Mouse (Mus musculus) A20 (cell line): Measurements from ENCODE around the gene Patz1.

ENCODE experiments used
- DNase-seq: peaks from one replicate; pipeline ENCODE4 v3.0.0-alpha.2; 2011; ENCODE audit warnings: low read depth, low spot score

The Patz1 gene

DNA sequence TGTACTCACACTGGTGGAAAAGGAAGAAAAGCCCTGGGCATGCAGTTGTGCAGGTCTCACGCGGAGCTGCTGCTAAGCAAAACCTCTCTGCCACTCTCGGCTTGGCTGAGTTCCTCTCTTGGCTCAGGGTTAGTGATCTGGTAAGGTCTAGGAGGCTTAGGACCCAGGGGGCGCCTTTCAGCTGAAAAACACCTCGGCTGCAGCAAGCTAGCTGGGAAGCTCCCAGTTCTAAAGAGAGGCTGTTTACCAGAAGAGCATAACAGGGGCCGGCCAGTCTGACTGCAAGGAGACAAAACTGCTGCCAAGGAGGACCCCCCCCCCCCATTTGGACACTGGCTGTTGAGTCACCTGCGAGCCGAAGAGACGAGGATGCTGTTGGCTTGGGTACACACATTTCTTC, 41.9 kb downstream of the Patz1 start:
- DNase-seq: peak; percentile 90

DNA sequence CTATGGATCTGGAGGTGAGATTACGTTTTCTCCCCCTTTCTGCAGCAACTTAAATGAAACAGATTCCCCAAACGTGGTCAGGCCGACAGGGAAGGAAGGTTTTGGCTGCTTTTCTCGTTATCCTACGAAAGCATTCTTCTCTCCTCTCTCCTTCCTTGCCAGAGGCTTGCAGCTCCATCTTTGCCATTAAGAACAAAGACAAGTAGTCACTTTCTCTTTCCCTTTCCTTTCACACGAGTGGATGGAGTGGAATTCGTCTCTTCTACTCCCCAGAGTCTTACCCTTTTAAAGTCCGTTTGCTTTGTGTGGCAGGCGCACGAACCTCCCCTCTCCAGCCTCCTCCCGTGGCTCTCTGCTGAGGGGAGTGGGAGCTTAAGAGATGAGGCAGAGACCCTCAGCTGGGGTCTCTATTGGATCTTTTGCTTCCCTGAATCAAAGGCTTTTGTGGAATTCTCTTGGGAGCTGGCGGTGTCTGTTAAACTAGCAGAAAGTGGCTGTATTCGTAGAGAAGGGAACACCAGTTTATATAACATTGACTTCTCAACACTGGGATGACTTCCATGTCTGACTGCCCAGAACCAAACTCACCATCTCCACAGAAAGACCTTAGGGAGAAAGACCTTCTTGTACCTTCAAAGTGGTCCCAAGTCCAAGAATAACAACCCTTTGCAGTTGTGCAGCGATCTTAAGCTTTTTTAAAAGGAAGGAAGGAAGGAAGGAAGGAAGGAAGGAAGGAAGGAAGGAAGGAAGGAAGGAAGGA, 42.5 kb downstream of the Patz1 start:
- DNase-seq: peak; percentile 45

DNA sequence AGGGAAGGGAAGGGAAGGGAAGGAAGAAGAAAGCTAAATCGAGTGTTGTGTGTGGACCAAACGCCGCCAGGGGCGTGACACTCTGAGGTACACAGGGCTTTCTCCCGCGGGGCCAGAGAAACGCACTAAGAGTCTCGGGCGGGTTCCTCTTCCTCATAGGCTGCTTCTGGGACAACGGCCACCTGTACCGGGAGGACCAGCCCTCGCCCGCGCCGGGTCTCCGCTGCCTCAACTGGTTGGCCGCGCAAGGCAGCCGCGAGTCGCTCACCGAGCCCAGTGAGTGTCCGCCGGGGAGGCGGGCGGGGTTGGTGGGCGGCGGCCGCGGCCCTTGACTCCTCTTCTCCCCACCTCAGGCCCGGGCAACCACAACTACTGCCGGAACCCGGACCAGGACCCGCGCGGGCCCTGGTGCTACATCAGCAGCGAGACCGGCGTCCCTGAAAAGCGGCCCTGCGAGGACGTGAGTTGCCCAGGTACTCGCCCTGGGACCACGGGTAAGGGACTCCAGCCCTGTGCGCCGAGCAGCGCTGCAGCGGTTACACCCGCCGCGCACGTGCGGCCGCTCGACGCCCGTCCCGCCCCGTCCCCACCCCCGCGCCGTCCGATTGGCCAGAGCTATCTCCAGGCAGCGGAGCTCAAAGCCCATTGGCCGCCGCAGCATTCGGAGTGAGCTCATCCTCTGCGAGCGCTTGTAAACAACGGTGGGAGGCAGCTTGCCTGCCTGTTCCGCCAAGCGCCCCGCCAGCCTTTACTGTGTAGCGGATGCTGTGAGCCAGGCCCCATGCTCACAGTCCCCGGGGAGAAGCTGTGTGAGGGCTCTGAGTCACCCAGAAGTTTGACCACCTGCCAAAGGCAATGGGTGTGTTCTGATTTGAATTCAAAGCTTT, 43.3 kb downstream of the Patz1 start:
- peak; percentile 99 for DNase-seq

DNA sequence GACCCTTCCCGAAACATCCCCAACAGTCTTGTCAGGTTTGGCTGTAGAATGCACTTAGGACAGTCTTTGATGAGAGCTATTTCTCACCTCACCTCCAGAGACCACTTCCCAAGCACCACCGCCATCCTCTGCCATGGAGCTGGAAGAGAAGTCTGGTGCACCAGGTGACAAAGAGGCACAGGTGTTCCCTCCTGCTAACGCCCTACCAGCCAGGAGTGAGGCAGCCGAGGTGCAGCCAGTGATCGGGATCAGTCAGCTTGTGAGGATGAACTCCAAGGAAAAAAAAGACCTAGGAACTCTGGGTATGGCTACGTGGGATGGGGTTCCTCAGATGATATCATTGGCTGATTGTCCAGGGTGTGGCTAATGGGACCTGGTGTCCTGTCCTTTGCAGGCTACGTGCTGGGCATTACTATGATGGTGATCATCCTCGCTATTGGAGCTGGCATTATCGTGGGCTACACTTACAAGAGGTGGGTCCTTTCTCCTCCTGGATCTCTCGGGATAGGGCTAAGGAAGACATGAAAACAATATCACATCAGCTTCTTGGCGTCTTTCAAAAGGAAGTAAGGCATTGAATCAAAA, 44.5 kb downstream of the Patz1 start:
- no peak for DNase-seq

DNA sequence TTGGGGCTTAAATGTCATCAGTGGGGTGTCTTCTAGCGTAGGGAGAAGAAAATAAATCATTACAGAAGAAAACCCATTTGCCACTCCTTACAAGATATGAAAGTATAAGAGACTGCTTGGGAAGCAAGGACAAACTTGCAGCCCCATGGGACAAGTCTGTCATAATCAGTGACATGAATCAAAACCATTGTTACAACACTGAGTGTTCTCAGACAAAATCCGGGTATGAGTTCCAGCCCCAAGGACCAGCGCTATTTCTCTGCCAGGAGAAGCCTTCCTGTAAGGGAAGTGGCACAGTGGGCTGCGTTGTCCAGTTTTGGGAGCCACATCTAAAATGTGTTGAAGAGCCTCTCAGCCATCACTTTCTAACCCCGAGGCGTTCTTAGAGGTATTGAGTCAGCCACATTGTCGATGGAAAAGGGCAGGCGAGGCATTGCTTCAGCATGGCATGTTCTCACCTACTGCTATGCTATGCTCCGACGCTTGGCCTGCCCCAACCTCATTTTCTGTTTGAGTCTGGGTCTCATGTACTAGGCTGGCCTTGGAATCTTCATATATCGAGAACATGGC, 45.6 kb downstream of the Patz1 start:
- no peak for DNase-seq

DNA sequence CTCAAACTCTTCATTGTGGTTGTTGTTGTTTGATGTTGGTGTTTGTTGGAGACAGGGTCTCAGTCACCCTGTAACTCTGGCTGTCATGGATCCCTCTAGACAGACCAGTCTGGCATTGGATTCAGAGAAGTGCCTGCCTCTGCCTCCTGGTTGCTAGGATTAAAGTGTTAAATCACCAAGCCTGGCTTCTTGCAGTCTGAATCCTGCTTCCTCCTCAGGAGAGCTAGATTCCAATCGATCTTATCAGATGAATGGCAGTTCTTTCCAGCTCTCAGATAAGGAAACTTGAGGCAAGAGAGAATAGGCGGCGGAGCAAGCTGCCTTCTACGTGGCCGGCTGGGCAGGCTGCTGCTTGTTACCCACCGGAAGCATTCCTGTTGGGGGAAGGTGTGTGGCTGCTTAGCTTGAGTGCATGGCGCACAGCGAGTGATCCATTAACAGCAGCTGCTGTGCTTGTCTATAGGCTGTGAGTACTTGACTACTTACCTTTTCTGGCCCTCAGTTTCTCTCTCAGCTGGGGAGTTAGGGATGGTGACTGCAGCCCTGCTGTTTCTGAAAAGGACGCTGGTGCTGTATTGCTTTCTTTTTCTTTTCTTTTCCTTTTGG, 46.1 kb downstream of the Patz1 start:
- DNase-seq: no peak

DNA sequence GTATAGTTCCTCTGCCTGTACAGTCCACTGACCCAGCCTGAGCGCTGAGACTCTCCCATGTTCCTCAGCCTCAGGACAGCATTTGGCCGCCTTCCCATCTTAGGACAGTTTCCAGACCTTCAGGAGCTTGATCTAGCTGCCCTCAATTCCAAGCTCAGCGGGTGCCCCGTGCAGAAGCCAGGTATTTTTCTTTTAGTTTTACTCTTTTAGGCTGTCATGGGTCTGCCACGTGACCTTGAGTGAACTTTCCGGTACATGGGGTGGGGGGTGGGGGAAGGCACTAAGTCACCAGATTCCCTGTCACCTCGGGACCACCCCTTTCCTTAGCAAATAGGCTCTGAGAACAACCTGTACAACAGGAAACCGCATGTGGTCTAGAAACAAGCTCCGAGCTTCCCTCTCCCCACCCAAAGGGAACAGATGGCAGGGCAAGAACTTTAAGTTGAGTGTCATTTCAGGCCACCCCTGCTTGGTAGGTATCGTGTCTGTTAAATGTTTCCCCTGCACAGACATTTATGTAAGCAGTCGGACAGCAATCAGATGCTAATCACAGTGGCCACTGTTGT, 47.1 kb downstream of the Patz1 start:
- no peak for DNase-seq

DNA sequence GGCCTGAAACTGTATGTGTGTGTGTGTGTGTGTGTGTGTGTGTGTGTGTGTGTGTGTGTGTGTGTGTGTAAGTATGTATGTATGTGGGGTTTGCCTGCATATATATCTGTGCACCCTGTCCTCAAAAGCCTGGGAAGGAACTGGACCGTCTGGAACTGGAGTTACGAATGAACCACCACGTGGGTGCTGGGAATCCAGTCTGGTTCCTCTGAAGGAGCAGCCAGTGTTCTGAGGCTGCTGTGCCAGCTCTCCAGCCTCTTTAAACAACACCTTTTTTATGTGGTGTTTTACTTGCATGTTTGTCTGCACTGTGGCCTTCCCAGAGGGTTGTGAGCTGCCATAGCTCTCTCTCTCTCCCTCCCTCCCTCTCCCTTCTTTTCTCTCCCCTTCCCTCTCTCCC, 47.9 kb downstream of the Patz1 start:
- DNase-seq: no peak

DNA sequence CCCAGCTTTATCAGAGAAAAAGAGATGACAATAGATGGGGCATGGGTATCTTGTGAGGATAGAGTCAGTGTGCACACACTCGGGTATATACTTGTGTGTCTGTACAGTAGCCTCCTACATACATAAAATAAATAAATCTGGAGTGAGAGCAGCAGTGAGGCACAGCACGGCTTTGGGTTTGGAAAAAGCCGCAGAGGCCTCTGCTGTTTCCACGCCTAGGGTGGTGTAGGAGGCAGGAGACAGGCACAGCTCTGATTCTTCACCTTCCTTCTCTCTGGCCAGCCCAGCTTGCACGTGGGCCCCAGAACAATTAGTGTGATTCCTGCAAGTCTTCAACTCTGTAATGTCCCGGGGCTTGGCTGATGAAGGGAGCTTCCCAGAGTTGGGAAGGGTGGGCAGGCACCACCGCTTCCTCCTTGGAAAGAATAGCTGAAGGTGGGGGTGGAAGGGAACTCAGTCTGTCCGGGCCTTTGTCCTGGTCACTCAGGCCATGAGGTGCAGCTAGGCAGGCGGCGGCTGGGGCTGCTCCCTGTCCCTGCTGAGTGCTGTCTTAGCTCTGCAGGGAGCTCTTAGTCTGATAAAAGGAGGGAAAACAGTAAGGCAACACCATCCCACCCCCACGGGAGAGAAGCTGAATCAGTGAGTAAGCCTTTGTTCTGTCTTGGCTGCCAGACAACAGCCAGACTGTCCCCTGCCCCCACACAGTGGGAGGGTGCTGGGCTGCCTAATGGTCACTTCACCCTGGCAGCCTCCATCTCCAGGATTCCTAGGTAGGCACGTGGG, 48.7 kb downstream of the Patz1 start:
- no peak for DNase-seq

DNA sequence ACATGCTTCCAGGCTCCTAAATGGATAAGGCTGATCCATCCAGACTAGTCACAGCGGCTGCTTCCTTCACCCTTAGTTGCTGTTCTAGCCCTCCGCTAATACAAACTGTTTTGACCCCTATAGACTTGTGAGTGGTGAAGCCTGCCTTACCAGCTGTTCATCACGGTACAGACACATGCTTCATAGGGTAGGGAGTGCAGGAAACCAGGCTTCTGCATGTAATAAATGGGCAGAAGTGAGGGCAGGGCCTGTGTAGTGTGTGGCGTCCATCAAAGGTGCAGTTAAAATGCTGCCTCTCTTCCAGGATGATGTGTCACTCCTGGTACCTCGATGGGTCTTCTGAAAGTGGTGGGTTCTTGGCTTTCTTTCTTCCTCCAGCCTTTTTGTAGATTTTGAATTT, 49.3 kb downstream of the Patz1 start:
- DNase-seq: no peak

DNA sequence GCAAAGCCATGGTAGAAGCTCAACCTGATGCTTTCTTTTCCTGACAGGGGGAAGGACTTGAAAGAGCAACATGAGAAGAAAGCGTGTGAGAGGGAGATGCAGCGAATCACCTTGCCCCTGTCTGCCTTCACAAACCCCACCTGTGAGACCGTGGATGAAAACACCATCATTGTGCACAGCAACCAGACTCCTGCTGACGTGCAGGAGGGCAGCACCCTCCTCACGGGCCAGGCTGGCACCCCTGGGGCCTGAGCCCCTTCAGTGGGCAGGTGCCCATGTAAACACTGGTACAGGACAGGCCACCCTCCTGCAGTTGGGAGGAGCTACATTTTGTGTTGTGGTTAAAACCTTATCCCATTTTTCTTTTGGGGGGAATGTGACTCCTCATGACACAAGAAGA, 52.8 kb downstream of the Patz1 start:
- no peak for DNase-seq

DNA sequence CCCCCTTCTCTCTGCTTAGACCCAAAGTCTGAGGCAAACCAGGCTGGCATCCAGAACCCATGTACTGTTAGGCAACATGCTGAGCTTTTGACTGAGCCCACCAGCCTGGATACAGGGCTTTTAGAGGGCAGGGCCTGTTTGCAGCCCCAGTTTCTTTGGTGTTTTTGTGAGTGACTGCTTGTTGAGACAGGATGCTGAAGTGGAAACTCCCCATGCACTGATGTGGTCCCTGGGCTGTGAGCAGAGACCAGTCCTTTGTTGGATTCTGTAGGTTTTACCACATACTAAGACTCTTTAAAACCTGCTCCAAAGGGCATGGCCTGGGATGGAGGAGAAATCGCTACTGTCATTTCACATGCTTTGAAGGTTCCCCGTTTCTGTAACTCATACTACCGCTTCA, 56.2 kb downstream of the Patz1 start:
- DNase-seq: no peak

DNA sequence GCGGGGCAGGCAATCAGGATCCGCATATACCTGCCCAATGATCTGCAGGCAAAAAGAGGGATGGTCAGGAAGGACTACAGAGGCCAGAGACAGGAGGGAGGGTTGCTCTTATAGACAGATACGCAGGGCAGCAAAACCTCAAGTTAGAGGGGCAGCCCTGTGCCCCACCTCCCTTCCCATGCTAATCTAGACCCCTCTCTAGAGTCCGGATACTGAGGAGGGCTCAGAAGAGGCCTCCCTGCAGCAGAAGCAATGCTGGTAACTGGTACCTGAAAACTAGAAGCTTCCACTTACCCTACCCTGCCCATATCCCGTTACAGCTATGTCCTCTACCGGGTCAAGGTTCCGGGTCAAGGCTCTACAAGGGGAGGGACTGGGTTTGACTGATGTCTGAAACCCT, 57.7 kb downstream of the Patz1 start:
- DNase-seq: no peak

DNA sequence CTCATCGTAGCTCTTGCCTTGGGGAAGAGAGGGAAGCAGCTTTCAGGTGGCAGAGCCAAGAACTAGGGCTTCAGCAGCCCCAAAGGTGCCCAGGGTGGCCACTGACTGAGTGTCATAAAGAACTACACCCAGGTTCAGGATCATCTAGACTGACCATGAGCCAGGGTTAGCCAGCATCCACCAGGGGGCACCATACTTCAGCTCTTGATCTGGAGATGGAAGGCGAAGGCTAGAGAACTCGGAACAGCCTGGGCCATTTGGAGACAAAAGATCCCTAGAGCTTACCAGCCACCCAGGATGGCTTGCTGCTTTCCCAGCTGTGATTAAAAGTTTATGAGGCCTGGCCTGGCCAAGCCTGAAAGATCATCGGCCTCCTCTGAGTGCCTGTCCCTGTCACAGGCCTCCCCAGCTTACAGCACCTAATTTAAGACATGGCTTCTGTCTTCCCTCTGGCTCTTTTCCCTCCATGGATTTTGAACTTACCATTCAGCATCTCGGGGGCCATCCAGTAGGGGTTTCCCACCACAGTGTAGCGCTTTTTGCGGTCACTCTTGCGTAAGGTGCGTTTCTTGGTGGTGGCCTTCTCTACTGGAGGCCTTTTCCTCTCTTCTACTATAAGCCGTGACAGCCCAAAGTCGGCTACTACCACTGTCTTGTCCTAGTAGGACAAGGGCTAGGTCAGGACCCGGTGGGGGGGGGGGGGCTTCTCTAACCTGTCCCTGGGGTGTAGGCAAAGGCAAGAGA, 58.6 kb downstream of the Patz1 start:
- DNase-seq: peak; percentile 71

DNA sequence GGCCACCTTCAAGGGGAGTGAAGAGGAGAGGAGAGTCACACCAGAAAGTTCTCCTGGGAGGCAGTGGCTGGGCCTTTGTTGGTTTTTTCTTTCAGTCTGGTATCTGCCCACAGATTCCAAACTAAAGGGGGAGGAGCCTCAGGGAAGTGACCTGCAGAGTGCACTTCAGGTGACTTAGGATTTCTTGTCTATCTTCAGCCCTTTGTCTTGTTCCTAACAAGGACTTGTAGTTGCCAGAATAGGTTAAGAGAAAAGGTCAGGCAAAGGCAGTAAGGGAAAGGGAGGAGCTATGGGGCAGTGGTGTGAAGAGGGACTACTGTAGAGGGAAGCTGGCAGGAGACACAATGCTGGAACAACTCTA, 59.1 kb downstream of the Patz1 start:
- no peak for DNase-seq

DNA sequence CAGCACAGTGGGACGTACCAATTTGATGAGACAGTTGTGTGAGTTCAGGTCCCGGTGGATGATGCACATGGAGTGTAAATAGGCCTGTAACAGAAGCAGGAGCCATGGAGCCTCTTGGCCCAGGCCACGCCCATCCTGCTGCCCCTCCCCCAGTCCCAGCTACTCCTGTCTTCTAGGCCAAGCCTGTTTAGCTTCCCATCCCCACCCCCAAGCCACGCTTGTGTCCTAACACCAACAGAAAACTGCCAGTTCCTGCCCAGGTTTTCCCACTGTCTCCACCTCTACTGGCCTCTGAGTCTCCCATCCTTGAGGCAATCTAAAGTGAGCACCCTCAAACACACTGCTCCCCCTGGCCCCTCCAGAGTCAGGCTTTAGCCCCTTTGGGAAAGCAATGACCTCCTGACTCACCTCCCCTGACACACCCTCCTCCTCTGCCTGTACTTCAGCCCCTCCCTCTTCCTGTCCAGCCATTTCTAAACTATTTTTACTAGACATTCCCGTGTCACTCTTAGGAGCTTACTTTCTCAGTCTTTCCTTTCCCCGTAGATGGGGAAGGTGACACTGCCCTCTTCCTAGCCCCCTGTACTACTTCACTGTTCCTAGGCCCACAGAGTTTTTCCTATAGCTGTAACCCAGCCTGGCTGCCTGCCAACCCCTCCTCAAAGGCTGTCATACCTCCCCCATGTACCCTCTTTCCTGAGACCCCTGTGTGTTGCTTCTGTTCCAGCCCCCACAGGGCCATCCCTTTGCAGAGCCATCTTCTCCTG, 60.1 kb downstream of the Patz1 start:
- DNase-seq: no peak

DNA sequence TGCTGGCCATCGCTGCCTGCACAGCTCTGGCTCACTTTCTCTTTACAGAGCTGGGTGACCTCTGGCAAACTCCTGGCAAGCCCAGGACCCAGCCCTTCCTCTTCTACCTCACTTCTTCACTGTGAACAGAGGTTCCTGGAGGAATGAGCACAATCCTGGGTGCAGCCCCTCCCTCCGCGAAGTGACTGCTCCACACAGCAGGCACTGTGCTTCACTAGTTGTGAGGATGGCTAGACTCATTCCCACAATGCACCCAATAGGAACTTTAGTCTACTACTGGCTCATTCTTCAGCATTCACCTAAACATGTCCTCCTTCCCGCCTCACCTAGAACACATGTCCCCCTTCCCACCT, 60.6 kb downstream of the Patz1 start:
- DNase-seq: no peak

DNA sequence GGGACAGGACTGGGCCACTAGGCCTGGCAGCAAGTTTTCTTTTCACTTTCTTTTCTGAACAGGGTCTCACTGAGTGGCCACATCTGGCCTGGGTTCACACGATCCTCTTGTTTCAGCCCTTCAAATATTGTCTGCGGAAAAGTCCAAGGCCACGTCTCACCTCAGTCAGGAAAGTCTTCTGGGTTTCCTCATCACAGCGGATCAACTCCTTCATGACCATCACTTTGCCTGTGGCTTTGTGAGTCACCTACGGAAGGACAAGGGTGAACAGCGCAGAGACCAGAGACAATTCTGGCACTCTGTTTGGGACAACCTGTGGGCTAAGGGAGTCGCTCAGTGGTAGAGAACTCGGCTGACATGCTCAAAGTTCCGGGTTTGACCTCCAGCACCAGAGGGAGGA, 63.5 kb downstream of the Patz1 start:
- DNase-seq: no peak

DNA sequence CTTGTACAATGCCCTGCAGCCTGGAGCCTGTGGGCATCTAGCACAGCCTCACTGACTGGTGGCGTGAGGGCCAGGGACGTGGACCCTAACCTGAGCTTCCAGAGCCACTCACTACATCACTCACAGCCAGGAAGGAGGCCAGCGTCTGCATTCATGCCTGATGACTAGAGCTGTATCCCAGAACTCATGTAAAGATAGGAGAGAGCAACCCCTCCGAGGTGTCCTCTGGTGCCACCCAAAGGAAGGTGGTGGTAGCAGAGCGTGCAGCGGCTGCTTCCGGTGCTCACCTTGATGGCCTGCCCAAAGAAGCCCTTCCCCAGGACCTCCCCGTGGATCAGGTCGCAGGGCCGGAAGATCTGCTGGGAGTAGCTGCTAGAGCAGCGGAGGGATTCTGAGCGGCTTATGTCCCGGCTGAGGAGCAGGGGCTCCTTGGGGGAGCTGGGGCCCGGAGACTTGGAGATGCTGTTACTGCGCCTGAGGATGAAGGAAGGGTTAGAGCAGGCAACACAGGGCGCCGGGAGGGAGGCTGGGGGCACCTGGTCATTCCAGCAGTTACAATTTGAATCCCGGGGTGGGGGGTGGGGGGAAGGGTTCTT, 64.4 kb downstream of the Patz1 start:
- DNase-seq: no peak
